Comparison of ENCODE assay signal across 11 mouse cellular contexts in genomic region chr1:173418936-173419621, GRCm38 (mm10). TPM values are rescaled to one million over a fixed set of nuclear protein-coding genes. Genes with fewer than 3 reads are reported as not detected.
DNase-seq lines count a peak whose midpoint lies in the region; ATAC-seq and TF ChIP-seq lines count a peak whose summit lies in the region.
"Had no signal": no experiment of that assay in that cellular context is flagged by ENCODE, and none has a peak within 500 bp of the region (broad histone marks: within the 10 kb centered on the region; RNA-seq: fewer than 3 reads in every experiment).

No protein-coding gene starts in this region.

- ATAC-seq in lung, embryonic 16.5 days (ENCODE audit: low read depth) = 0 out of 2 replicates have a peak, but pooled peaks have one; percentile 20
- peak; percentile 54 for ATAC-seq in activated CD4-positive, CD25-positive, alpha-beta regulatory T cell, adult 4 months
- ATAC-seq in liver, embryonic 11.5 days (replicated peaks; ENCODE audit: low FRiP score) = peak; percentile 29; the same call in 1 of the 2 replicates
- ATAC-seq in forebrain, embryonic 11.5 days (replicated peaks; ENCODE audit: low FRiP score) = no peak
- ATAC-seq: forebrain, postnatal 0 days had no signal

- no peaks in the 10 kb centered on the region for H3K9me3 ChIP-seq in lung, embryonic 16.5 days (ENCODE audit: control insufficient read depth, low read length)
- no peaks in the 10 kb centered on the region for H3K9me3 ChIP-seq in liver, embryonic 11.5 days (ENCODE audit: control insufficient read depth, low read length)
- H3K9me3 ChIP-seq in forebrain, embryonic 11.5 days (ENCODE audit: control insufficient read depth, low read length) = no peaks in the 10 kb centered on the region
- H3K9me3 ChIP-seq: neural tube, embryonic 15.5 days had no signal

- no peak overlapping the region for H3K4me2 ChIP-seq in lung, embryonic 16.5 days (ENCODE audit: low read depth, low read length)
- H3K4me2 ChIP-seq in liver, embryonic 11.5 days = no peak overlapping the region
- H3K4me2 ChIP-seq in forebrain, embryonic 11.5 days (ENCODE audit: low read depth, low read length, severe bottlenecking) = no peak overlapping the region
- H3K4me2 ChIP-seq: neural tube, embryonic 15.5 days had no signal

- DNase-seq in lung, adult 2 months = no peak
- no peak for DNase-seq in liver, embryonic 11.5 days (ENCODE audit: low spot score)
- peak; percentile 49 for DNase-seq in splenic B cell, adult 2 months (ENCODE audit: low read depth, low spot score)
- no peak for DNase-seq in forebrain, embryonic 11.5 days (ENCODE audit: low spot score)
- DNase-seq in cerebellum, postnatal 25 days = no peak
- DNase-seq in right cerebral cortex, postnatal 36 days (ENCODE audit: low spot score in 2 of 2) = no peak
- DNase-seq: cerebellum, postnatal 36 days; forebrain, postnatal 0 days had no signal

- 82% methylated on average over 1 of the region's 1 CpGs for WGBS in lung, embryonic 16.5 days
- 84% methylated on average over 1 of the region's 1 CpGs for WGBS in lung, adult 2 months
- 81% methylated on average over 1 of the region's 1 CpGs for WGBS in liver, embryonic 11.5 days
- WGBS in forebrain, embryonic 11.5 days = 77% methylated on average over 1 of the region's 1 CpGs

- no peak overlapping the region for H3K4me3 ChIP-seq in lung, embryonic 16.5 days (ENCODE audit: low read length)
- H3K4me3 ChIP-seq in lung, adult 2 months (replicated peaks; ENCODE audit: extremely low read depth, low read depth, low read length) = no peak overlapping the region
- no peak overlapping the region for H3K4me3 ChIP-seq in liver, embryonic 11.5 days (ENCODE audit: low read depth, low read length)
- H3K4me3 ChIP-seq in forebrain, embryonic 11.5 days (ENCODE audit: low read depth, low read length) = no peak overlapping the region
- H3K4me3 ChIP-seq: neural tube, embryonic 15.5 days had no signal

- H3K9ac ChIP-seq in lung, embryonic 16.5 days (ENCODE audit: low read length) = no peak overlapping the region
- H3K9ac ChIP-seq in liver, embryonic 11.5 days (ENCODE audit: low read depth, low read length) = no peak overlapping the region
- H3K9ac ChIP-seq in forebrain, embryonic 11.5 days (ENCODE audit: low read length) = no peak overlapping the region
- H3K9ac ChIP-seq: forebrain, postnatal 0 days; neural tube, embryonic 15.5 days had no signal

- no peak overlapping the region for H3K27ac ChIP-seq in lung, embryonic 16.5 days (ENCODE audit: low read length)
- no peak overlapping the region for H3K27ac ChIP-seq in liver, embryonic 11.5 days (ENCODE audit: low read depth, low read length)
- no peak overlapping the region for H3K27ac ChIP-seq in forebrain, embryonic 11.5 days (ENCODE audit: low read depth, low read length)
- H3K27ac ChIP-seq: neural tube, embryonic 15.5 days had no signal

- no peak for TF ChIP-seq CTCF in lung, adult 2 months (IDR thresholded peaks at IDR 0.05; ENCODE audit: insufficient read depth, low read length)

- no peaks in the 10 kb centered on the region for H3K36me3 ChIP-seq in lung, embryonic 16.5 days (ENCODE audit: control insufficient read depth, insufficient read depth, low read length)
- no peaks in the 10 kb centered on the region for H3K36me3 ChIP-seq in liver, embryonic 11.5 days (ENCODE audit: control insufficient read depth, insufficient read depth, low read length)
- H3K36me3 ChIP-seq in splenic B cell, adult 2 months (ENCODE audit: control insufficient read depth, insufficient read depth, low read length, poor library complexity, severe bottlenecking) = no peaks in the 10 kb centered on the region
- no peaks in the 10 kb centered on the region; the same call in 1 of the 2 replicates for H3K36me3 ChIP-seq in forebrain, embryonic 11.5 days (ENCODE audit: control insufficient read depth, insufficient read depth, low read length)
- H3K36me3 ChIP-seq: neural tube, embryonic 15.5 days had no signal

- H3K4me1 ChIP-seq in lung, embryonic 16.5 days (replicated peaks; ENCODE audit: control insufficient read depth, insufficient read depth, low read length) = no peaks in the 10 kb centered on the region
- H3K4me1 ChIP-seq in lung, adult 2 months (ENCODE audit: control insufficient read depth, insufficient read depth, low read length) = no peaks in the 10 kb centered on the region
- H3K4me1 ChIP-seq in liver, embryonic 11.5 days (replicated peaks; ENCODE audit: control insufficient read depth, insufficient read depth, low read length) = no peaks in the 10 kb centered on the region
- H3K4me1 ChIP-seq in forebrain, embryonic 11.5 days (replicated peaks; ENCODE audit: control insufficient read depth, insufficient read depth, low read length) = no peaks in the 10 kb centered on the region
- H3K4me1 ChIP-seq: neural tube, embryonic 15.5 days had no signal

- H3K27me3 ChIP-seq in lung, embryonic 16.5 days (ENCODE audit: control insufficient read depth, insufficient read depth, low read depth, low read length) = no peaks in the 10 kb centered on the region
- H3K27me3 ChIP-seq in liver, embryonic 11.5 days (replicated peaks; ENCODE audit: control insufficient read depth, insufficient read depth, low read length) = no peaks in the 10 kb centered on the region
- no peaks in the 10 kb centered on the region for H3K27me3 ChIP-seq in splenic B cell, adult 2 months (ENCODE audit: control insufficient read depth, insufficient read depth, low read length, poor library complexity, severe bottlenecking)
- H3K27me3 ChIP-seq in forebrain, embryonic 11.5 days (ENCODE audit: control insufficient read depth, insufficient read depth, low read length) = no peaks in the 10 kb centered on the region
- H3K27me3 ChIP-seq: neural tube, embryonic 15.5 days had no signal

- no peak for TF ChIP-seq POLR2A in lung, adult 2 months (IDR thresholded peaks at IDR 0.05; ENCODE audit: borderline replicate concordance, extremely low read depth, low read depth, low read length)

RNA-seq across cellular contexts. Expression of gene Cadm3, which starts 51.6 kb away (rescaled TPM):
- polyA plus RNA-seq in lung, embryonic 16.5 days (2015; fragmentation: Nextera tagmentation; extraction: Ambion mirVana) = 0.87 and 0.94 TPM in 2 replicates
- polyA plus RNA-seq in lung, adult 2 months (2012; rRNA removed) = 1.6 and 3.6 TPM in 2 replicates
- not detected for polyA plus RNA-seq in activated CD4-positive, CD25-positive, alpha-beta regulatory T cell, adult 4 months (2017; shearing (Covaris generic))
- polyA plus RNA-seq in liver, embryonic 11.5 days (2014; fragmentation: Nextera tagmentation; extraction: Ambion mirVana) = 1.1 and 1.5 TPM in 2 replicates
- polyA plus RNA-seq in forebrain, embryonic 11.5 days (2014; fragmentation: Nextera tagmentation; extraction: Ambion mirVana) = 15.6 and 16.0 TPM in 2 replicates
